Comparison of ENCODE assay signal across 20 mouse cellular contexts in the genomic region with DNA sequence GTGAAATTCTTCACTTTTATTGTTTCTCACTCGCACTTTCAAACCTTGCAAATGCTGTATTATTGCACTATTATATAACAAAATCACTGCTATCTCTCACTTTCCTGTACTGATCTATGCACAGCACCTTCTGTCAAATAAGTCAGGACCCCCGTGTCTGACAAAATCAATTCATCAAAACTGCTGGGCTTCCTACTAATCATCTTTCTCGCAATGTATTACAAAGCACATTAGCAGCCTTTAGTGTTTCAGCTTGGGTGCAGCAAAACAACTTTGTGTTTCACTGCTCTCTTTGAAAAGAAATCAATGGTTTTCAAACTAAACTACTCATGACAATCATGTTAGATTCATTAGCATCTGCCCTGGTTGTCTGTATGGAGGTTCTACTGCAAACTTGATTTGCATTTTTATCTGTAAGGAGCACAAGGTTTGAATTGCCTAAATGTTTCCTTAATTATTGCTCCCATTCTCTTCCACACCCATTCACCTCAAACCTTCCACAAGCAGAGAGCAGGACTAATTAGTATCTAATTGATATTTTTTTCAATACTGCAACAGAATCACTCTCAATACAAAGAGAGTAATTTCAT.
DNase-seq lines count a peak whose midpoint lies in the region; ATAC-seq and TF ChIP-seq lines count a peak whose summit lies in the region.
"Had no signal": no experiment of that assay in that cellular context is flagged by ENCODE, and none has a peak within 500 bp of the region (broad histone marks: within the 10 kb centered on the region; RNA-seq: fewer than 3 reads in every experiment).

No protein-coding gene starts in this region.

- H3K27me3 ChIP-seq in forebrain, embryonic 15.5 days = no peaks in the 10 kb centered on the region
- H3K27me3 ChIP-seq: embryonic facial prominence, embryonic 13.5 days; heart, embryonic 15.5 days had no signal

- no peak for TF ChIP-seq CTCF in brain, embryonic 14.5 days (IDR thresholded peaks at IDR 0.05; ENCODE audit: borderline replicate concordance, extremely low read depth, insufficient read depth, insufficient read length)

- WGBS in forebrain, embryonic 15.5 days = 21% methylated on average over 3 of the region's 3 CpGs

- no peak overlapping the region for H3K27ac ChIP-seq in forebrain, embryonic 15.5 days (replicated peaks)
- H3K27ac ChIP-seq: embryonic facial prominence, embryonic 13.5 days; gastrocnemius, adult 2 months; heart, embryonic 15.5 days; hindbrain, embryonic 14.5 days had no signal

- H3K9me3 ChIP-seq in forebrain, embryonic 15.5 days = no peaks in the 10 kb centered on the region
- H3K9me3 ChIP-seq: embryonic facial prominence, embryonic 13.5 days; heart, embryonic 15.5 days had no signal

- H3K4me2 ChIP-seq in forebrain, embryonic 15.5 days (replicated peaks) = no peak overlapping the region
- H3K4me2 ChIP-seq: embryonic facial prominence, embryonic 13.5 days; heart, embryonic 11.5 days; heart, embryonic 15.5 days; hindbrain, embryonic 14.5 days had no signal

- no peak for TF ChIP-seq POLR2A in brain, embryonic 14.5 days (IDR thresholded peaks at IDR 0.05; ENCODE audit: borderline replicate concordance, extremely low read depth, insufficient read depth, insufficient read length, poor library complexity, severe bottlenecking)

- no peak overlapping the region for H3K4me3 ChIP-seq in forebrain, embryonic 15.5 days
- H3K4me3 ChIP-seq: embryonic facial prominence, embryonic 13.5 days; gastrocnemius, adult 2 months; heart, embryonic 15.5 days had no signal

- H3K36me3 ChIP-seq in forebrain, embryonic 15.5 days = no peaks in the 10 kb centered on the region
- H3K36me3 ChIP-seq: embryonic facial prominence, embryonic 13.5 days; heart, embryonic 15.5 days had no signal

- peak; percentile 53; the same call in 1 of the 2 replicates for ATAC-seq in forebrain, embryonic 15.5 days (replicated peaks)
- ATAC-seq: intestine, embryonic 16.5 days had no signal

- peaks cover 6% of the 10 kb centered on the region for H3K4me1 ChIP-seq in forebrain, embryonic 15.5 days
- H3K4me1 ChIP-seq: embryonic facial prominence, embryonic 13.5 days; heart, embryonic 15.5 days had no signal

- H3K9ac ChIP-seq in forebrain, embryonic 15.5 days (replicated peaks) = no peak overlapping the region
- H3K9ac ChIP-seq: embryonic facial prominence, embryonic 13.5 days; heart, embryonic 15.5 days; hindbrain, embryonic 14.5 days had no signal

- DNase-seq in Muller cell, postnatal 12 days (ENCODE audit: inconsistent ontology term) = peak; percentile 45
- DNase-seq in brain, embryonic 14.5 days (ENCODE audit: low read depth) = peak; percentile 63
- DNase-seq in retina, postnatal 1 day = peak; percentile 83
- DNase-seq in heart, adult 8-10 months (ENCODE audit: low spot score) = no peak
- DNase-seq in heart, adult 11 months = no peak
- DNase-seq: adrenal gland, adult 8-10 months; cerebellum, adult 11-12 months; cerebellum, adult 9-10 months; cerebellum, postnatal 36 days; gastrocnemius, adult 2 months; gastrocnemius, postnatal 36 days; heart, adult 18-20 months; heart, postnatal 14 days; kidney, adult 2 months had no signal

Comparison
In these comparisons a context has a peak if more than half of its experiments do, and no peak if none do; other contexts are left out.
1. DNase-seq: peak in Muller cell, postnatal 12 days (single experiment), brain, embryonic 14.5 days (single experiment) and retina, postnatal 1 day (single experiment); none in heart, adult 8-10 months (single experiment) and heart, adult 11 months (single experiment).